Mouse (Mus musculus) erythroblast, adult 5-6 weeks (primary cell): ENCODE results near the gene Atp6v1d. TPM values are rescaled to one million over a fixed set of nuclear protein-coding genes. Genes with fewer than 3 reads are reported as not detected.
A peak's percentile ranks its signal among the peaks of the same experiment; 100 is the strongest.

Experiments used
- ATAC-seq: replicated peaks from 2 replicates; pipeline ENCODE4 v1.8.0; 2016; ENCODE audit warnings: moderate number of reproducible peaks, mild to moderate bottlenecking, moderate TSS enrichment, inconsistent platforms; ENCODE audit not compliant: poor library complexity, low FRiP score, severe bottlenecking
- total RNA-seq, 2 experiments: library from RNA; stranded (forward) in 1 of 2; stranded (reverse) in 1 of 2; fragments of 150-400 nt in 1 of 2; fragments of 200-764, 138-1000 nt in 1 of 2; gene quantifications; 2 replicates each; pipeline versions ENCODE4 v1.2.3 to v1.2.4; 2015 to 2017; ENCODE audit warnings: low replicate concordance in 2 of 2

The Atp6v1d gene
- total RNA-seq (2015; ENCODE audit: low replicate concordance) (52.5 and 69.0 TPM in 2 replicates), total RNA-seq (2017; ENCODE audit: low replicate concordance) (22.2 and 35.0 TPM in 2 replicates)

DNA sequence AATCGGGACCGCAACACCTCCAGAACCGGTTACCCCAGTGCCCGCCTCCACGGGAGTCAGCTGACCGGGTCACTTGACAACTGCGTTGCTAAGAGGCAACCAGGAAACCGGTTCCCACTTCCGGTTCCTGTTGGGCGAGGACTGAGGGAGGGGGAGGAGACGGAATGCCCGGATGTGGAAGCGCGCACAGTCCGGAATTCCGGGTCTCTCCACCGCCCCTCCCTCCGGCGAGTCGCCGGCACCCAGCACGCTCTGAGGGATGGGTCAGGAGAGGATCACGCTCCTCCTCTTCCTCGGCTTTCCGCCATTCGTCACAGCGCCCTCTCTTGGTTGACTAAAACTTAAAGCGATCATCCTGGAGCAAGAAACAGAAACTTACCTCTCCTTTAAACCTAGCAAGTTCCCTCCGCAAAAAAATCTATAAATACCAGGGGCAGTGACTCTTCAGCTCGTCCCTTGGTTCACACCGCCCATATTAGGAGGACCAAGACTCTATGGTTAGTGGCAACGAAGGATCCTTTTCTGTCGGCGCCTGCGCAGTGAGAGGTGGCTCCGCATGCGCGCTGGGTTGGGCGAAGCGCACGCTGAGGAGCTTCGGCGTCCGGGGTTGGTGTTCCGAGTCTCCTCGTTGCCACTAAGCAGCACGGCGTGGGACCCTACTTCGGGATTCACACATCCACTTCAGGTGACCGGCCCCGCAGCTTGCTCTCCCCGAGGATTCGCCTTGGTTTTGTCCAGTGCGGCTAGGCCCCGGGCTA, at the start of gene Atp6v1d, which contains the start of gene Eif2s1:
Gene Atp6v1d (minus strand): TSS at position 143 of the 758 bp plus-strand sequence.
Gene Eif2s1 (plus strand): TSS at position 324 of the 758 bp plus-strand sequence.
- peak; percentile 88 for ATAC-seq

GRCm38 (mm10) chr12:78910684-78911461, 49.4 kb upstream of the Atp6v1d start:
- peak; percentile 78 for ATAC-seq

DNA sequence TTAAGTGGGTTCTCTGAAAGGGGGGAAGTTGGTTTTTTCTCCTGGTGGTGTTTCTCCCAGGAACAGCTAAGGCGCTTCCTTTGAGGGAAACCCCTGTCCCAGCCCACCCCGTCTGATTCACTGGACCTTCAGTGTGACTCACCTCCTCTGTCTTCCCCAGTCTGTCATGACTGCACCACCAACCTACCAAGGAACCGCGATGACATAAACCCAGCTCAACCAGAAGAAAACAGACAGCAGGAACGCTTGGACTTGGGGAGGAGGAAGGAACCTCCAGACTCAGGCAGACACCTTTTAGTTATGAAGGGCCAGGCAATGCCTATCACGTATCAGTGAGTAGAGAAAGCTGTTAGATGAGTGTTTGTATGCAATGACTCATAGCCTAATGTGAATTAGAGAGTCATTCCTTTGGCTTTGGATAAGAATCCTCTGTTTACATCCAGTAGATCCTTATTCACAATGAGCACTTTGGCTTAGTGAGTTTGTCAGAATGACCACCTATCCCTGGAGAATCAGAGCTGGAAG, 46.7 kb upstream of the Atp6v1d start:
- ATAC-seq: no peak

DNA sequence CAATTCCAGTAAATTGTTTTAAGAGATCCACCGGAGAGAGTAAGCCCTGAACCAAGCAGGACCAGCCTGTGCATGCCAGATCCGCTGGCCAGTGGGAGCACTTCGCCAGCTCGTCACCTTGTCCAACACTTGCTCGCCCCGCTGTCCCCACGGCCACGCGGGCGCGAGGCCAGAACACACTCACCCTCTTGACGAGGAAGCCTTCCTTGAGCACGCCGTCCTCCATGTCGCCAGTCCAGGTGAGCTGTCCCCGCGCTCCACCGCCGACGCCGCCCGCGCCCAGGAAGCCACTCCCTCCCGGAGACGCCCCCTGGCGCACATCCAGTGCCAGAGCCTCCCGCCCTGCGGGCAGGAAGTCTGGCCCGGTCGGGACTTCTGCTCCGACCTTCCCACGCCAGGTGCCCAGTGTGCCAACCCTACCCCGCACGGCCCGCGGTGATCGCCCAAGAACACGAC, 45.3 kb upstream of the Atp6v1d start, which contains the start of gene Plek2:
Gene Plek2 (minus strand): TSS at position 258 of the 456 bp plus-strand sequence.
- peak; percentile 77 for ATAC-seq

- no peak for ATAC-seq
These were observed 43.1 kb upstream of the Atp6v1d start for GRCm38 (mm10) chr12:78904499-78904898.

DNA sequence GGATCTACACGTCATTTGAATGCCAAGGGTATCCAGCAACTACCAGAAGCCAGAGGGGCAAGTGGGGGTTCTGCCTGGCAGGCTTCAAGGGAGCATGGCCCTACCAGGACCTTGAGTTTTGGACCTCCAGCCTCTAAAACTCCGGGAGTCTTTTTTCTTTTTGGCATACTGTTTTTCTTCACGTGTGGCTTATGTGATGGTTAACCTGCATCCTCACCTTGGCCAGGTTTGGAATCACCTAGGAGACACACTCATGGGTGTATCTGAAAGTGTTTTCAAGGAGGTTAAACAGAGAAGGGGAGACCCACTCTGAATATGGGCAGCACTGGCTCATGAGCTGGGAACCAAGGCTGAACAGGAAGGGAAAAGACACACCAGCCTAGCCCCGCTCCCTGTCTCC, 41.9 kb upstream of the Atp6v1d start:
- no peak for ATAC-seq

DNA sequence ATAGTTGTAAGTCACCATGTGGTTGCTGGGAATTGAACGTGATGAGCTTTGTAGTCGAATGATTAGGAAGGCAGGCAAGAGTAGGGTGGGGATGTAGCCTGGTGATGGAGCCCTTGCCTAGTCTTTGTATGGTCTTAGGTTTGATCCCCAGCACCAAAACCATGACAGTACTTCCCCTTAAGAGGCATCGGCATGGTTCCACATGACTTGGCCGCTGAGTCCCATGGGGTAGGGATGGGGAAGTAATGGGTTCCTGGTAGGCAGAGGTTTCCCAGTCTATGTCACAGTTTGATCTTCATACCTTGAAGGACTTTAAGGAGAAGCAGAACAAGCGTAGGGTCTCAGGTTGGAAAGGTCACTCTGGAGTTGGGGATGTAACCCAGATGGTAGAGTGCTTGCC, 40.0 kb upstream of the Atp6v1d start:
- ATAC-seq: no peak

GRCm38 (mm10) chr12:78897861-78898260, 36.4 kb upstream of the Atp6v1d start:
- ATAC-seq: no peak

DNA sequence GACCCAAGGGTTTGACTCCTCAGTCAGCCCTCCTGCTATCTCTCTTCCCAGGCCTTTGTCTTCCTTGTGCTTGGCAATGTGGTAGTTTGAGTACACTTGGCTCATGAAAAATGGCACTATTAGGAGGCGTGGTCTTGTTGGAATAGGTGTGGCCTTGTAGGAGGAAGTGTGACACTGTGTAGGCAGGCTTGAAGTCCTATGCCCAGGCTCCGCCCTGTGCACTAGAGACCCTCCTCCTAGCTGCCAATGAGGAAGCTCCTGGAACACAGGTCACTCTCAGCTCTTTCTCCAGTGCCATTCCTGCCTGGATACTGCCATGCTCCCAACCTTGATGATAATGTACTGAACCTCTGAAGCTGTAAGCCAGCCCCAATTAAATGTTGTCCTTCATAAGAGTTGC, 29.7 kb upstream of the Atp6v1d start:
- ATAC-seq: no peak

DNA sequence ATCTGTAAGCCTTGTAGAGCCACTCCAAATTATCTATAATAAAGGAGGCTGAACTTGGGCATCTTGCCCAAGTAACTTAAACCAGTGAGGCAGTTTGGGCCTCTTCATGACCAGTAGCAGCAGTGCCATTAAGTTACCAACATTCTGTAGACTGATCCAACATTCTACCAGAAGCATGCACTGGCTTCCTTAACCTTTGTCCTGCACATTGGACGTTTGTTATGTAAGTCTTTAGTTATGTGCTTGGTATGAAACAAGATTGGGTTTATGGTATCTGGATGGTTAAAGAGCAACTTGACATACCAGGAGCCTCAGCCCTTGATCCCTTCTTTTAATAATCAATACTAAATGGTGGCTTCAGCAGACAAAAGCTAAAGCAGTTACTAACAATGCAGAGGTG, 28.6 kb upstream of the Atp6v1d start:
- no peak for ATAC-seq

DNA sequence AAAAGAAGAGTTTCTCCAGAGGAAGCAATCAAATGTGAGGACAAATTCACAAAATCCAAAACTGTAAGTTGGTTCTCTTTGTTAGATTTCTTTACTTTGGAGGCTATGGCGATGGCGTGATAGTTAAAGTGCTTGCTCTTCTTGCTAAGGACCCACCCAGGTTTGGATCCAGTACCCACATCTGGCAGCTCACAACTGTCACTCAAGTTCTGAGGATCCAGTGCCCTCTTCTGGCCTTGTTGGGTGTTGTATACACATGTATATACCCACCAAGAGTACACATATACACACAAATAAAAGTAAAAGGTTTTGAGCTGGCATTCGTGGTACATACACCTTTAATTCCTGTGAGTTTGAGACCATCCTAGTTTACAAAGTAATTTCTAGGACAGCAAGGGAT, 13.1 kb upstream of the Atp6v1d start:
- no peak for ATAC-seq

- ATAC-seq: no peak
These were observed 6.7 kb upstream of the Atp6v1d start for GRCm38 (mm10) chr12:78868115-78868514.

GRCm38 (mm10) chr12:78865434-78865833, 4.0 kb upstream of the Atp6v1d start:
- no peak for ATAC-seq

DNA sequence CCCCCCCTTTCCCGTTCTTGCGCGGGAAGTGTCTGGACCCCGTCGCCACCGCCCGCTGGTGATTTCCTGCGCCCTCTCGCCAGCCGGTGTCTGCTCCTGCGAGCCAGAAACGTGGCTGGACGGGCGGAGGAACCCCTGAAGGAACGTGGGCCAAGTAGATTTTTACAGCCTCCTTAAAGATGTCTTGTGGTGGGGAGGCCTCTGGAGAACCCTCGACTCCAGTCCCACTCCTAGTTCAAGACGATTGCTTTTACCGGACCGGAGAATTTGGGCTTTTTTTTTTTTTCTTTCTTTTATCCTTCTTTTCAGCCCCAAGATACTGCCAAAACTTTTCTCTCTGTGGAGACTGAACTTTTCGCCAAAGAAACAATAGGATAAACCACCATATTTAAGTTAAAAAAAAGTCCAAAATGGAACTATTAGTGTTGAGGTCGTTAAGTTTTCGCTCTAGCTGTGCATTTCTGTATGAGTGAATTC, 854 bp upstream of the Atp6v1d start:
- ATAC-seq: peak; percentile 40

- ATAC-seq: peak; percentile 16; the same call in 1 of the 2 replicates
These were observed 430 bp downstream of the Atp6v1d start for GRCm38 (mm10) chr12:78860921-78861495.

DNA sequence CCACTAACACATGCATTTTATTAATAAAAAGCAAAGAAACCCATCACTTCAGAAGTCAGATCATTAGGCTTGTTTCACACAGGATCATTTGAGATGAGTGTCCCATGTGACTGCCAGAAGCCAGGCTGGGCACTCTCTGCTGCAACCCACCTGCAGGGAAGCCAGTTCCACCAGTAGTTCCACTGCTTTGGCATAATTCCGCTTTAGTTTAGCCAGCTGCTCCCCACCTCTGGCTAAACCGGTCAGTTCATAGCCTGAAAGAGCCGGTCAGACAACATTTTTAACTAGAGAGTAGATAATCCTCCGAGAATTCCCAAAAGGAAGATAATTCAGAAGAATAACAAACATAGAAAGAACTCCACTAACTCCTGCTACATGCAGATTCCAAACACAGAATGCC, 13.2 kb downstream of the Atp6v1d start:
- ATAC-seq: no peak

GRCm38 (mm10) chr12:78842429-78842828, 19.0 kb downstream of the Atp6v1d start:
- ATAC-seq: no peak

DNA sequence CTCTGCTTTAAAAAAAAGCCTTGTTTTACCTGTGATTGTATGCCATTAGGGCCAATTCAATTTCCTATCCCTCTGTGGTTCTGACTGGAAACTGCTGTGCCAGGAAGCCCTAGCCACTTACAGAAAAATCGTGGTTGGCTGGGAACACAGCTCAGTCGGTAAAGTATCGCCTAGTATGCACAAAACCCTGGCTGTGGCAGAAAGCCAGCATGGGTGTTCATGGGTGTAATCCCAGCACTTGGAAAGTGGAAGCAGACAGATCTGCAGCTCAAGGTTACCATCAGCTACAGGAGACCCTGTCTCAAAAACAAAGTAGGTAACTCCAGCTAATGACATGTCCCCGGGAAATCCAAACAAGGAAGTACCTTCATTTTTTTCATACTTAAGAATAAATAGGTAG, 21.5 kb downstream of the Atp6v1d start:
- ATAC-seq: no peak

GRCm38 (mm10) chr12:78834496-78834895, 26.9 kb downstream of the Atp6v1d start:
- no peak for ATAC-seq

GRCm38 (mm10) chr12:78814437-78814836, 47.0 kb downstream of the Atp6v1d start:
- ATAC-seq: no peak
